Mouse (Mus musculus): Measurements from ENCODE around the gene Ywhab. TPM values are rescaled to one million over a fixed set of nuclear protein-coding genes. Genes with fewer than 3 reads are reported as not detected.

The Ywhab gene
- total RNA-seq (2021): 10 to 100 TPM; 76.0 to 76.3 TPM

DNA sequence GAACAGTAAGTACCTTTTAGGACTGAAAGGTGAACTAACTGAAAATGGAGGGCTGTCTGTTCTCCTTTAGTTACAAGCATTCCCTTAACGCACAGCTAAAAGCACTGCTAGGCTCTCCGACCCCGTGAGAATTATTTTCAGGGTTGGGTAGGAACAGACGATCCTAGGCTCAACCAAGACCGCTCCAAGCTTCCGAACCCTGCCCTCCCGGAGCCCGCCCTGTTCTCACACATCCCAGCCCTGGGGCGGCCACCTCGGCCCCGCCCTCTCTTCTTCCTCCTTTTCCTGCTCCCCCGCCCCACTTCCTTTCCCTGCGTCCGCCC is at the start of gene Ywhab:
Ywhab (plus strand) TSS at position 307 of the 323 bp plus-strand sequence.
- intact Hi-C loops (cut with DNase I): loop anchor here (2.0 kb wide), 1 partner anchor 76 kb away; the partner anchor contains the start of genes Stk4 and Tomm34

GRCm38 (mm10) chr2:163946221-163946620 is 48.5 kb upstream of the Ywhab start:
- intact Hi-C loops (cut with DNase I): no loop called here
- peak in 1 of 2 experiments; percentile 7 for DNase-seq

More for the DNA sequence above, at the start of gene Ywhab:
- no peak for DNase-seq

DNA sequence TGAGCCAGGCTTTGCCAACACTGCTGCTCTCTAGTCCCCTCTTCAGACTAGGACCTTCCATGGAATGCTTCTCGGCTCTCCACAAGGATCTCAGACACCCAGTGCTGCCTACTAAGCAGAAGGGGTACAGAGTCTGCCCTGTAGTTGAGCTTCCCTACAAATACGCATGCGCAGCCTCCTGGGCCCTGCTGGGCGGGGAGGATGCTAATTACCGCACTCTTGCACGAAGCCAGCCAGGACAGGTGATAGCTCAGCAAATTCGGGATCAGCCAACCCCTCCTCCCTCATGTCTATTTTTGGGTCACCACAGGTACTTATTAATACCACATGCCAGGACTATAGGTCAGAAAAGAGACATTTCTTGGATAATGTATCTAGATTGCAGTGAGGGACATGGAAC is 46.8 kb upstream of the Ywhab start:
- DNase-seq: no peak
- intact Hi-C loops (cut with DNase I): no loop called here

DNA sequence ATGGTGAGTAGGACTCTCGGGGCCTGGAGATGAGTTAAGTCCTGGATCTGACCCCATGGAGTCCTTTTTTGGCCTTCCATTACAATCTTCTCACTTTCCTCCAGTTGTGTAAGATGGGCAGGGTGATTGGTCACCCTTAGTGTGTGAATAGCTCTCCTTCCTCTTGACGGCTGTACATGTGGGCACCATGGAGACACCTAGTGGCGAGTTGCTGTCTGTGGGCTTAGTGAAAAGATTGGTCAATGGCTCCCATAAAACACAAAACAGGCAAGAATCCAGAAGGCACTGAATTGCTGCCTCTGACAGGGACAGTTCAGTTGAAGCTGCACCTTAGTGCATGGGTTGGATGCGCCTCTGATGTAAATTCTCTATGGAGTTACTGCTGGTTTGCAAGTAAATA is 43.0 kb upstream of the Ywhab start:
- DNase-seq: peak; percentile 48 to 56
- intact Hi-C loops (cut with DNase I): loop anchor here (1.0 to 10.0 kb wide), 2 partner anchors 93 to 167 kb away; no protein-coding TSS in a partner anchor

DNA sequence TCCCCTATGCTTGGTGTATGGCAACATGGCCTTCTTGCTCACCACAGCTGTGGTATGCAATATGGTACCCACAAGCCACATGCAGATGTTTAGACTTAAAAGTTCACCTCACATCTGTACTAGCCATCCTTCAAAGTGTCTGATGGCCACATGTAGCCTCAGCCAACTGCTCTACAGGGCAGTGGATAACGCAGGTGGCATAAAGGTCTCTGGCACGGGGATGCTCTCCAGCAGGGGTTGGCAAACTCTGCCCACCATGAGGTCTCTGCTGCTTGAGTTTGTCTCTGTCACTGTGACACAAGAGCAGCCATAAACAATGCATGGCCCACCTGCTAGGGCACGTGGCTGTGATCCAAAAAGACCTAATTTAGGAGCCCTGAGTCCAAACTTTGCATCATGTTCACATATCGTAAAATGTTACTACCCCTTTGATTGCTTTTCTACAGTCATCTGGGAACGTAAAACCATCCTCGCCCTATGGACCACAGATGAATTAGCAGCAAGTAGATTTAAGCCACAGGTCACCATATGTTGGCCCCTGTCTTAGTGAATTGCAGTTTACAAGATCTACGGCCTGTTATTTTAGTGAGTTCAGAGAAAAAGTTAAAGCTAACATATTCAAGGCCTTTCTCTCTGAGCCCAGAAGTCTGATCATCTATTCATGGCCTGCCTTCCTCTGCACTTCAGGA is 41.0 kb upstream of the Ywhab start:
- intact Hi-C loops (cut with DNase I): loop anchor here (10.0 kb wide), 1 partner anchor 169 kb away; no protein-coding TSS in a partner anchor
- DNase-seq: no peak

DNA sequence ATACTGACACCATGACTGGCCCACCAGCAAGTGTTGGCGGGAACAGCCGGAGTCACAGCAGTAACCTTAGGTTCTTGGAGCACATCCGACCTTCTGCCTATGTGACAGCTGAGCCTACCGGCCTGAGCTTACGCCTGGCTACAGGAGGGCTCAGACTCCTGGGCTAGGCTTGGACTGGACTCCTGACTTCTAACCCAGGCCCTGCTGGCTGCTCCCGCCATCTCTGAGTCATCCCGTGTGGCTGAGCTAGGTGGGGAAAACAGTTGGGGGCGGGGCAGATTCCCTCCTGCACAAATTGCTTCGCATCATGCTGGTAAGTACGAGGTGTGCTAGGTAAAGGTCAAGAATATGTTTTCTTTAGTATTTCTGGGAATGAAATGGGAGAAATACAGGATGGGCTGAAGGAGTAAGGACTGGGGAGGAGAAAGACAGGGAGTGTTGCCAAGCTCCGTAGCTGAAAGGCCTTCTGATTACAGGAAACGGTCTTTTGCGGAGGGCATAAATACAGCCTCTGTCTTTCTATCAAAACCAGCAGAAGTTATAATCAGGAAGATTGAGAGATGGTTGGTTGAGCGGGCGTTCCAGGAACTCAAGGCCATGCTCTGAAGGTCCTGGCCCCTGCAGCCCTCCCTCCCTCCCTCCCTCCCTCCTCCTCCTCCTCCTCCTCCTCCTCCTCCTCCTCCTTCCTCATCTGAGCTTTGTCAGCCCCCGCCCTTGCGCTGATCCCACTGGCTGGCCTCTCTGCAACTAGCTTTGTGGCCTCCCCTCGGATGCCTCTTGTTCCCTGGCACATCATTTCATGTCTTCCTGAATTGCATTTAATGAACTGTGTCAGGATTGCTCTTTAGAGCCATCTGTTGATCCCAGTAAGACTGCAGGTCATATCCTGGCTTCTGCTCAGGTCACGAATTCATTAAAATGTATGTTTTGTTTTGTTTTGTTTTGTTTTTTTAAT is 29.9 kb upstream of the Ywhab start:
- intact Hi-C loops (cut with DNase I): no loop called here
- no peak for DNase-seq

DNA sequence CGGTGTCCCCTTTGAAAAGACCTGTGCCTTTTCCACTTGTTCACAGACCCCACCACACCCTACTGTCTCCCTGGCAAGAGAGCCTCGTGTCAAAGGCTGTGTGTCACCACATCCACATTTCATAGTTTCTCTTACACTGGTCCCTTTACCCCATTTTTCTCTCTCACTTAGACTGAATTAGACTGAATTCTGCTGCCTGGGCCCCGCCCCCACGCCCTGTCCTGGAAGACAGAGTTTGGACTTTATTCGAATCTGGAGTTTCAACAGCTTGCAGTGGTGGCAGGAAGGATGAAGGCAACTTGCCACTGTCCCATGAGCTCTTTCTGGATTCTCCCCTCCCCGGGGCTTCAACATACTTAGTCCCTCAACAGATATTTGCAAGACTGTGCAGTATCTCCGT is 29.1 kb upstream of the Ywhab start:
- no peak for DNase-seq
- intact Hi-C loops (cut with DNase I): no loop called here

DNA sequence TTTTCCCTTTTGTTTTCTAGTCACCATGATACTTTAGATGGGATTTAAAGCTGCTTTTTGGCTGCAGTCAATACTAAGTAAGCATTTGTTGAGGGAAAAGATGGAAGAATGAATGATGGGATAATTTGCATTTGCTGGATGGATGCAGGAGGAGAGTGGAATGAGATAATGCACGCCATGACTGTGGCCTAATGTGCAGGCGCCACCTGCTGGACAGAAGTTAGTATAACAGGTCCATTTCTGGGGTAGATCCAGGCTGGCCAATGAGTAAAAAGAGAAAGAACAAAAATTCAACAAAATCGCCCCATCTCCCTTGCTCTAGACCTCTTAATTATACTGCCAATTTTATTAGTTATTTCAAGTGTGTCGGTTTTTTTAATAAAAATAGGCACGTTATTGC is 26.2 kb upstream of the Ywhab start:
- intact Hi-C loops (cut with DNase I): loop anchor here (1.0 kb wide), 1 partner anchor 110 kb away; no protein-coding TSS in a partner anchor
- peak; percentile 59 to 72 for DNase-seq

- intact Hi-C loops (cut with DNase I): no loop called here
- DNase-seq: no peak
These were observed 24.4 kb upstream of the Ywhab start for GRCm38 (mm10) chr2:163970326-163970725.

GRCm38 (mm10) chr2:163974056-163974455 is 20.7 kb upstream of the Ywhab start:
- no peak for DNase-seq
- intact Hi-C loops (cut with DNase I): no loop called here

DNA sequence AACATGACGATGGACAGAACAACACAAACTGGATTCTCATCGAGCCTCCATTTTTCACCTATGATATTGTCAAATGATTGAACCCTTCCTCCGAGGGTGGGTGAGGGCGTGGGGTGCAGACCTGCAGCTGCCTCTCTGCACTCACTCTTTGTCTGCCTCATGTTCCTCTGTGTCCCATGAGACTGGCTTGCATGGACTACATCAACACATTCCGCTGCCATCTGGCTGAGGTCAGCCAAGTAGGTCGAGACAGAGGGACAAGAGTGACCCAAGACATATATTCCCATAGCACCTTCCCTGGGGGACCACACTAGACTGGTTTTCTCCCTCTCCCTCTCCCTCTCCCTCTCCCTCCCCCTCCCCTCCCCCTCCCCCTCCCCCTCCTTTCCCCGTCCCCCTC is 18.3 kb upstream of the Ywhab start:
- intact Hi-C loops (cut with DNase I): no loop called here
- no peak for DNase-seq

- DNase-seq: no peak
- intact Hi-C loops (cut with DNase I): no loop called here
These were observed 7.5 kb upstream of the Ywhab start for GRCm38 (mm10) chr2:163987233-163987632.

DNA sequence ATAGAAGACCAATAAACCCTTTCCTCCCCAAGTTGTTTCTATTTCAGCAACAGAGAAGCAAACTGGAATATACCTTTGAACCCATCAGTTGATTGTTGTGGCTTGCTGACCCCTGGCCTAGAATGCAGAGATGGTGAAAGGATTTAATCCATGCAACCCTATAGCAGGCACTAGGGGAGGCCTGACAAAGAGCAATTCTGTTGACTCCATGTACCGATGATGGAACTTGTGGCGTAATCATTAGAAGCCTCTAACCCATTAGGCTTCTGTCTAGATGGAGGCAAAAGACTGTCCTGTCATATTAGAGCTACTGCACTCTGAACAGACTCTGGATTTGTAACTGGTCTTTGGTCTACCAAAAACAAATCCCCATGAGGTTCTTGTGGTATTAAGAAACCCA is 1.9 kb upstream of the Ywhab start:
- intact Hi-C loops (cut with DNase I): no loop called here
- no peak for DNase-seq

DNA sequence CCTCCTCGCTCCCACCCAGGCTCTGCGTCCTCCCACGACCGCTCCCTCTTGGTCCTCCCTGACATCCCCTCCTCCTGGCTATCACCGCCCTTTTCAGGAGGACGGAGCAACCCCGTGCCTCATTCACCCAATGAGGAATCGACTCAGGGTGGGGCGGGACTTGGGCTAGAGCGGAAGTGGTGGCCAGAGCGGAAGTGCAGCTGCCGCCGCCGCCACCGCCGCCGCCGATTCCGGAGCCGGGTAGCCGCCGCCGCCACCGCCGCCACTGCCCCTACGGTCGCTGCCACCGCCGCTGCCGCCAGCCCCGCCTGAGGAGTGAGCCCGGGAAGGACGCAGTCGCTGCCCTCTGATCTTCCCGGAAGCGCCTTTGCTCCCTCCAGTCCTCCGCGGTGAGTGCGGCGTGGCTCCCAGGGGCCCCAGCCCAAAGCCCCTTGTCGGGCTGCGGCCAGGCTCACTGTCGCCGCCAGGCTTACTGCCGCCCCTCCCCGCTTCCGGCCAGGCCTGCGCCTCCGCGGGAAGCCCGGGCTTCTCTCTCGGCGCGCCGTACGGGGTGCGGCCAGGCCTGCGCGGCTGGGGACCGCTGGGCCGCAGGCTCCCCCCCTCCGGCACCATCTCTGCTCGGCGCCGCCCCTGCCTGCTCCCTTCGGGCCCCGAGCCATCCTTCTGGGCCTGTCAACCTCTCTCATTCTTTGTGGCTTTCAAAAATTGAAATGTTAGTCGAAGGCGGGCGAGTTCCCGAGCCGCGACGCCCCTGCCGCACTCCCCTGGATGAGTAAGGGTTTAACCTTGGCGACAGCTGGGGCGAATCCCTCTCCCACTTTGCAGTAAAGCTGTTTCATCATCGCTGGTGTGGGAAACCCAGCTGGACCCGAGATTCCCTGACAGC is 460 bp downstream of the Ywhab start:
- peak; percentile 88 to 90 for DNase-seq
- intact Hi-C loops (cut with DNase I): loop anchor here (2.0 kb wide), 1 partner anchor 76 kb away; the partner anchor contains the start of genes Stk4 and Tomm34

DNA sequence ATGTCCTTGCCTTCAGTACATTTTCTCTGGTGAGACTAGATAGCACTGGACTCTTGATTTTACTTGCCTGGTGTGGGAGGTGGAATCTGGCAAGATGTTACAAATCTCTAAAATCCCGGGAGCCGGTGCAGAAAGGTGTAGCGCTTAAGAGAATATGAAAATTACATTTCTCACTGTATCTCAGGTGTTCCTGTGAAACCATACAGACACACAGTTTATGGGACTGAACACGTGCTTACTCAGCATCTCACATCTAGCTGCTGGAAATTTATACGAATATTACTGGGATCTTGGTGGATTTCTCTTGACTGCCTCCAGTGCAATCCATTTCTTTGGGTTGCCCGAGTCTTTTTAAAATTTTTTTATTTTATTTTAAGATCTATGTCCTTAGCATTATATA is 1.5 kb downstream of the Ywhab start:
- intact Hi-C loops (cut with DNase I): no loop called here
- no peak for DNase-seq

DNA sequence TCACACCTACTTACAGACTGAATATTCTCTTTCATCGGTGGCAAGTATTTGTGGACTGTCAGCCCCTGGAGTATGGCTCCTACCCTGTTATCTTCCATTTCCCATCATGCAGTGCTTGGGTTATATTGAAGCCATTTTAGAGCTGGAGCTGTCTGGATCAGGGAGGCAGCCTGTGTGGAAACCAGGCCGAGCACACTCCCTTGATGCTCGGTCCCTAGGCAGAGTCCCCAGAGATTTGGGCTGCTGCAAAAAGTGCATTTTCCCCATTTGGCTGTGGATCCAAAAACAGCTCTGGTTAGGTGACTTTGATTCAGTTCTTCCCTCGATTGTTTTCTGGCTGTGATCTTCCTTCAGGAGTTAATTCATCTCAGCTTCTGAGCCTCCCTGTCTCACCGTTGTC is 2.1 kb downstream of the Ywhab start:
- intact Hi-C loops (cut with DNase I): no loop called here
- no peak for DNase-seq

DNA sequence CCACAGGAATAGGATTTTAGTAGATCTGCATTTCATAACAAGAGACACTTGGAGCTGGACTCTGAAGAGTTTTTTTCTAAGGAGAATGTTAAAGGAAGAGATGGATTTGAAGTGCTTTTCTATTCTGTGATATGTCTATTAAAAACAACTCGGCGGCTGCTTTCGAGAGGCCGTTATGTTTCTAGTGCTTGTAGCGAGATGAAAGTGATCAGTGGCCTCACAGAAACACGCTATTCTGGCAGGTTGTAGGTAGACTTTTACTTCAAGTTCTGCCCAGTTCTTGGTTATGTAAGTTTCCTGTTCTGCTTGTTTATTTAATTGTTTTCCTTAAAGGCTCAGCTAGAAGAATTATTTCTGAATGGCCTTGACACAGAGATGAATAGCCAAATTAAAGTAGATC is 4.2 kb downstream of the Ywhab start:
- intact Hi-C loops (cut with DNase I): no loop called here
- no peak for DNase-seq

GRCm38 (mm10) chr2:164002637-164003036 is 7.9 kb downstream of the Ywhab start:
- intact Hi-C loops (cut with DNase I): no loop called here
- no peak for DNase-seq

DNA sequence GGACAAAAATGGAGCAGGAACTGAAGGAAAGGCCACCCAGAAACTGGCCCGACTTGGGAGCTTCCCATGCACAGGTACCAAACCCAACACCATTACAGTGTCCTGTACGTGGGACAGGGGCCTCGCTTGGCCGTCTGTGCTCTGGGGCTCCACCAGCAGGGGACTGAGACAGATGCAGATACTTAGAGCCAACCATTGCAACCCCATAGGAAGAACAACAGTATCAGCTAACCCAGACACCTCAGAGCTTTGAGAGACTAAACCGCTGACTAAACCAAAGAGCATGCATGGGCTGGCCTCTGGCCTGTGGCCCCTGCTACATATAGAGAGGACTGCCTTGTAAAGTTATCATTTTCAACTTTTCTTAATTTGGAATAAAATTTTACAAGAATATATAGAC is 9.7 kb downstream of the Ywhab start:
- no peak for DNase-seq
- intact Hi-C loops (cut with DNase I): no loop called here

DNA sequence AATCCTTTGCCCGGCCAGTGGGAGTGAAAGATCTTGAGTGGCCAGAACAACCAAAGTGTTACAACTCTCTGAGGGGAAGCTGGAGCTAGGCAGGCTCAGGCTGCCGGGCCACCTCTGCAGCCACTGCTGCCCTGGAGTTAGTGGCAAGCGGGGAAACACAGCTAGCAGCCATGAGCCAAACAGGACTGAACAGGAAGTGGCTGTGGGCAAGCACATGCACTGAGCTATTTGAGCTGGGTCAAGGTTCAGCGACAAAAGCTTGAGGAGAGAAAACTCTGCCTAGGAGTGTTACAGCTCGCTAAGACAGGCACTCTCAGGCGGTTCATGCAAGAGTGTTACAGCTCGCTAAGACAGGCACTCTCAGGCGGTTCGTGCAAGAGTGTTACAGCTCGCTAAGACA is 12.2 kb downstream of the Ywhab start:
- peak in 1 of 2 experiments; percentile 25 for DNase-seq
- intact Hi-C loops (cut with DNase I): no loop called here

DNA sequence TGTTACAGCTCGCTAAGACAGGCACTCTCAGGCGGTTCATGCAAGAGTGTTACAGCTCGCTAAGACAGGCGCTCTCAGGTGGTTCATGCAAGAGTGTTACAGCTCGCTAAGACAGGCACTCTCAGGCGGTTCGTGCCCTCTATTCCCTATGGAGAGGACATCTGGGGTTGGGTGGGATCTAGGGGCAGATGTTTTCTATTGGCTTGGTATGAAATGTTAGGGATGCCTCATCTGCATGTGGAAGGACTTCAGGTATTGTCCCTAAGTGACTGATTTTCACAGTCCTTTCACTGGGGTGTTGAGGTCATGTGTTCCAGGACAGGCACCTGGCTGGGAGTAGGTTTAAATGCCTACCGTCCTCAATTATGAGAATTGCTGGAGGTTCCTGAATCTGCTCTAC is 12.8 kb downstream of the Ywhab start:
- intact Hi-C loops (cut with DNase I): no loop called here
- no peak for DNase-seq
